Mouse (Mus musculus) neutrophil, adult 5-6 weeks (primary cell): ENCODE results near the gene Arid5a. TPM values are rescaled to one million over a fixed set of nuclear protein-coding genes. Genes with fewer than 3 reads are reported as not detected.

Source experiments
- ATAC-seq: fragments of 151-379, 151-347 bp; 2 replicates; pipeline ENCODE4 v1.8.0; 2017; ENCODE audit warnings: mild to moderate bottlenecking, moderate TSS enrichment; ENCODE audit not compliant: insufficient number of reproducible peaks, poor library complexity, low FRiP score, severe bottlenecking; ENCODE audit errors: extremely low read depth
- total RNA-seq: library from RNA; stranded (forward); fragments of 200-1000 nt; gene quantifications from 2 replicates; pipeline ENCODE4 v1.2.3, GENCODE M21; 2017

Gene Arid5a
- total RNA-seq = 199 and 207 TPM in 2 replicates

GRCm38 (mm10) chr1:36307495-36308280 is at the start of gene Arid5a:
Arid5a (plus strand) TSS chr1:36307733.
- ATAC-seq = peak; percentile 67

DNA sequence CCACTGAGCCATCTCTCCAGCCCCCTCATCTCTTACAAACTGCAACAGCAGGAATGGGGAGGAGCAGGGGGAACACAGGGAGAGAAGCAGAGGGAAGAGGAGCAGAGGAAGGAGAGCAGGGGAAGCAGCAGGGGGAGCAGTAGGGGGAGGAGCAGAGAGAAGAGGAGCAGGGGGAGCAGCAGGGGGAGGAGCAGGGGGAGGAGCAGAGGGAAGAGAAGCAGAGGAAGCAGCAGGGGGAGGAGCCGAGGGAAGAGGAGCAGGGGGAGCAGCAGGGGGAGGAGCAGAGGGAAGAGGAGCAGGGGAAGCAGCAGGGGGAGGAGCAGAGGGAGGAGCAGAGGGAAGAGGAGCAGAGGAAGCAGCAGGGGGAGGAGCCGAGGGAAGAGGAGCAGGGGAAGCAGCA is 48.9 kb upstream of the Arid5a start:
- no peak for ATAC-seq

DNA sequence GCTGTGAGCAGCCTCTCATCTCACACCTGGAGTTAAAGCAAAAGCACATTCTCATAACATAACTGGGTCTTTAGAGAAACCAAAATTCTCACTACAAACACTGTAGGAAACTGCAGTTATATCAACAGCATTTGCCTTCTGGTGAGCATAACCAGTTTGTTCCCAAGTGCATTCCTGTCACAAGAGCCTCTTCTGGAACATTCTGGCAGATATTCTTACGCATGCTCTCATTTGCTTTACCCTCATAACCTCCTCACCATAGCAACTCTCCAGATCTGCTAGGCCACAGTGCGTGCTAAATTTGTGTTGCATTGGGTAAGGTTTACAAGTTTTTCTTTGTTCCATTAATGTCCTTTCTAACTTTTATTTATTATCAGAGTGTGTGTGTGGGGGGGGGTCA is 48.3 kb upstream of the Arid5a start:
- no peak for ATAC-seq

DNA sequence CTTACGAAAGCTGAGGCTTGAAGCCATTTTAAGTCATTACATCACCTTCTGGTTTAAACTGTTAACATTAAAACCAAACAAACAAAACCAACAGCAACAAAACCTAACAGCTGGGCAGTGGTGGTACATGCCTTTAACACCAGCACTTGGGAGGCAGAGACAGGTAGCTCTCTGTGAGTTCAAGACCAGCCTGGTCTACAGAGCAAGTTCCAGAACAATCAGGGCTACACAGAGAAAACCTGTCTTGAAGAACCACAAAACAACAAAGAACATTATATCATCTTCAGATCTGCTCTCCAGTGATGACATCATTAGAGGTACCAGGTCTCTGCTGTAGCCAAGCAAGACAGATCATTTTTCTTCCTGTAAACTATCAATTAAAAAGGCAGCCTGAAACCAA is 47.1 kb upstream of the Arid5a start:
- no peak for ATAC-seq

GRCm38 (mm10) chr1:36261708-36262504 is 45.6 kb upstream of the Arid5a start:
- peak; percentile 72 for ATAC-seq

DNA sequence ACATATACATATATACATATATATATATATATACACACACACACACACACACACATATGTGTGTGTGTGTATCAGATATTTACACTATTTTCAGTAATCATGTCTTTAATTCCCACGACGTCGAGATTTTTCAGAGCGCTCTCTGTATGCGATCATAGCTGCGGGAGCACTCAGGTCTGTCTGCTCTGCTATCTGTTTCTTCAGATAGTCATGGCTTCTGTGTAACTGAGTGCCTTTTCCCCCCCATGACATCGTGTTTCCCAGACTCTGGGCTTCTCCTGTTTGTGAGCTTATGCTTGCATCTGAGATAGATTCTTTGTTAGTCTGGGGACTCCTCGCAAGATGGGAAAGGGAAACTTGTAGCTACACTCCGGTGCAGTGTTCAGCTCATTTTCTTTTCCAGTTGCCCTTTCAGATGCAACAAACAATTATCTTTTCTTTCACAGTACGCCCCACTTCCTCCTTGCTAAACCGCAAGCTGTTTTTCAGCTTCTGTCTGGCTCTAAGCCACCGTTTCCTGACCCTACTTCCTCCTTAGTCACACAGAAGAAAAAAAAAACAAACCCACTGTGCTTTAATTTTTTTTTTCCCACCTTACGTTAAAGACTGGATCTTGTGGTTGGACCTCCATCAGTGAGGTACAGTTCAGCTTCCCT is 43.6 kb upstream of the Arid5a start:
- peak; percentile 73 for ATAC-seq

- ATAC-seq = no peak
These were observed 41.2 kb upstream of the Arid5a start for GRCm38 (mm10) chr1:36266293-36266692.

DNA sequence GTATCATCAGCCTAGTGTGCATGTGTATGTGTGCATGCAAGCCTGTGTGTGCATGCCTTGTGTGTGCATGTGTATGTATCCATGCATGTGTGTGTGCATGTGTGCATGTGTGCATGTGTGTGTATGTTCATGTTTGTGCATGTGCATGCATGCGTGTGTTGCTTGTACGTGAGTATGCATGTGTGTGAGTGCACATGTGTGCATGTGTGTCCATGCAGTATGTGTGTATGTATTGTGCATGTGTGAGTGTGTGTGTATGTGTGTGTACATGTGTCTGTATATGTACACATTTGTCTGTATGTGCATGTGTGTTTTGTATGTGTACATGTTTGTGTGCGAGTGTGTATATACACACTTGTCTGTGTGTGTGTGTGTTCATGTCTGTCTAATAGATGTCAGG is 39.9 kb upstream of the Arid5a start:
- no peak for ATAC-seq

GRCm38 (mm10) chr1:36269121-36269795 is 38.3 kb upstream of the Arid5a start:
- no peak for ATAC-seq

- ATAC-seq = peak; percentile 24
These were observed 36.9 kb upstream of the Arid5a start for GRCm38 (mm10) chr1:36270666-36271065.

GRCm38 (mm10) chr1:36271516-36272230 is 35.9 kb upstream of the Arid5a start:
- ATAC-seq = peak; percentile 3; the same call in 1 of the 2 replicates

DNA sequence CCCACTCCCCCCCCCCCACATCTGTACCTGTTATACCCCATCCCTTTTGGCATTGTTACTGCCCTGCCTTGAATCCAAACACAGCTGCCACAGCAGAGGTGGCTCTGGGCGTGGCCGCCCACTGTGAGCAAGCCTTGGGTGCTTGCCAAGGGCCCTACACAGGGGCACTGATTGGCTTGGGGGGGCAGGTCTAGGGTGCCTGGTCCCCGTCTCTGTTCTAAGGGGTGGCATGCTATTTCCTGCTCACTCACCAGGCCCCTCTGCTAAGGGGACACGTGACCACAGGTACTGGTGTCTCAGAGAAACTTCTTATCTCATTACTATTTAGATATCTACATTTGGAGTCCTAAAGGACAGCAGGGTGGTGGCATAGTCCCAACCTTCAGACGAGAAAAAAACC is 35.0 kb upstream of the Arid5a start:
- ATAC-seq = 0 out of 2 replicates have a peak, but pooled peaks have one; percentile 24

- peak; percentile 74 for ATAC-seq
These were observed 34.2 kb upstream of the Arid5a start for GRCm38 (mm10) chr1:36273288-36273687.

DNA sequence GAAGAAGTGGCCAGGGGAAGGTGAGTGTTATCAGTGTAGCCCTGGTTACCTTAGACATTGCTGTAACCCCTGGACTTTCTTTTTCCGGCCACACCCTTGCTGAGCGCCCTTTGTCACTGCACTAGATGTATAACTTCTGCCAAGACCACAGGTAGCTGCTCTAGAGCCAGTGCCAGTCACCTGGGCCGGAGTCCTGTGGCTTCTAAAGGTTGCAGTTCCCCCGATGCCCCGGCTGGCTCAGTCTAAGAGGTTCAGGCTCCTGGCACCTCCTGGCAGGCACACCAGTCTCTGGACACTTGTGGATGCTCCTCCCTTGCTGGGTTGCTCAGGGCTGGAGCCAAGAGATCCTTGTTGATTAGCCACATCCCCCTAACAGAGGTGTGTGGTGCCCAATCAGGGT is 33.1 kb upstream of the Arid5a start, which contains the start of gene Neurl3:
TSS of gene Neurl3 (minus strand) at position 225 of the 400 bp plus-strand sequence.
- ATAC-seq = no peak

- ATAC-seq = no peak
These were observed 31.7 kb upstream of the Arid5a start for GRCm38 (mm10) chr1:36275635-36276389.

DNA sequence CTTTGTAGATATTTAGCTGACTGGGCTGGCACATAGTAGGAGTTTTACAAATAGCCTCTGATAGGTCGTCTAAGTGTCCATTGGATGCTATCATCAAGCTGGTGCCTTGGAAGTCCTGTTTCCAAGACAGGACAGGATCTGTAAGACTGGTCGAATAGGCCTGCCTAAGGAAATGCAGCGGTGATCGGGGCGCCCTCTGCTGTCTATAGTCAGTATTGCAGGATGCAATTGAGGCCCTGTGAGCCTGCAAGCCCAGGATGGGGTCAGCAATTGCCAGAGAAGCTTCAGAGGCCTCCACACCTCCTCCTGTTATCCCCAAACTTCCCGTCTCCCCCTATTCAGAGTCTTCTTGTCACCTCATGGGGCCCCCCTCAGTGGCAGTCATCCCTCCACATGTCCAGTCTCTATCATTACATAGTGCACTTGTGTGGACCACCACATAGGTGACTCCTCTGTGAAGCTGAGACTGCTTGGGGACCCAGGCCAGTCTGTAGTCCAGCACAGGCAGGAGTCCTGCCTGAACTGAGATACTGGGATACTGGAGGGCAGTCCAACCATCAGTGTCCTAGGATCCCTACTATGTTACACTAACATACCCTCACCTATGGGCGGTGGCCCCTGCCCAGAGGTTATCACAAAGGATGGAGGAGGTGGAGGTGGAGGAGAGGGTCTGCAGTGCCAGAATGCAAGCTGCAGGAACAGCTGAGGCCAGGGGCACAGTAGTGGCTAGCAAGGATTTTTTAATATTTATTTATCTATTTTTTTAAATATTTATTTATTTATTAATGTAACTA is 30.1 kb upstream of the Arid5a start:
- peak; percentile 31 for ATAC-seq

- ATAC-seq = peak; percentile 61
These were observed 28.3 kb upstream of the Arid5a start for GRCm38 (mm10) chr1:36279202-36279601.
